Mouse (Mus musculus) cerebellum, adult 2 months (tissue): ENCODE measurements at regions not wholly inside any gene's neighbourhood (a gene's known extent, or its start where the extent isn't known, plus 50 kb on each side); places are given as distances from the start of the nearest gene placed in this dataset.

ENCODE experiments used
- CTCF ChIP-seq: fragments of 200-500 bp; IDR thresholded peaks from 2 replicates; pipeline ENCODE4 v1.5.1; 2011; ENCODE audit warnings: low read depth, mild to moderate bottlenecking, control low read depth, low read length, moderate library complexity, borderline replicate concordance; ENCODE audit not compliant: insufficient read depth
- POLR2A ChIP-seq: fragments of 200-500 bp; IDR thresholded peaks from 2 replicates; pipeline ENCODE4 v1.6.1; 2011; ENCODE audit warnings: low read length, control low read depth, borderline replicate concordance; ENCODE audit not compliant: insufficient read depth

- TF ChIP-seq CTCF (no peak), POLR2A (no peak)
These were observed 349.5 kb upstream of the Nectin3 start for GRCm38 (mm10) chr16:46847707-46848356.
